Mouse (Mus musculus): Measurements from ENCODE around the gene Tomm70a. TPM values are rescaled to one million over a fixed set of nuclear protein-coding genes. Genes with fewer than 3 reads are reported as not detected.

Gene Tomm70a
- polyA plus RNA-seq, 1 experiment from 2014 or later = 31.0 TPM

DNA sequence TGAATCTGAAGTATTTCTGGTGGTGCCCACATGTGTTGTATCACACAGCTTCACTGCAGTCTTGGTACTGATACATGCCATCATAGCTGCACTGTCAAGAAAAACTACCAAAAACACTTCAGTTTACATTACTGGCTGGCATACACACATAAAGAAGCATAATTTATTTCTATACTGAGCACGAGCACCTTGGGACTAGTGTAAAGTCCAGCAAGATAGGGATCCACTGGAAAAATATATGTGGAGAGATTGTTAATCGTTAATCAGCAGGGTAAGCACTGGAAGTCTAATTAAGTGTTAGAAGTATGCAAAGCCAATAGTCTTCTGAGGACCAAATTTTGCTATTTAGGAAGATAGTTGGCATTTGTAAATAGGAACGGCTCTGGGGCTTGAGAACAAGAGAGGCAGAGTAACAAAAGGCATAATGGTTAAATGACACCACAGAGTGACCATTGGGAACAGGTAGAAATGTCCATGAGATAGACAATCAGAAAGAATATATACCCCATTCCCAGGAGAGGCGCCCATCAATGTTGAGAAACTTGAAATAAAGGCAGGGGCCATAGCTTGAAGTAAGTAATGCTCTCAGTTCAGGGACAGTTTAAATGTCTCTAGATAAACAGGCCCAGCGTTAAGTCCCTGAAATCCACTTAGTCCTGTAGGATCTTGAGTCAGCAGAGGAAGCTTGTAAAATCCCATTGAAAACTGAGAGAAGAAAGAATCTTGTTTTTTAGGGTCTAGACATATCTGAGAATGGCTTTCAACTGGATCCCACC, 15.1 kb upstream of the Tomm70a start:
- no peaks in the 10 kb centered on the region for H3K9me3 ChIP-seq (ENCODE audit: control insufficient read depth, low read length)
- H3K36me3 ChIP-seq (ENCODE audit: control insufficient read depth, insufficient read depth, low read length) = no peaks in the 10 kb centered on the region
- H3K4me1 ChIP-seq (replicated peaks; ENCODE audit: control insufficient read depth, insufficient read depth, low read length) = no peaks in the 10 kb centered on the region
- H3K27ac ChIP-seq (ENCODE audit: low read length) = no peak overlapping the region
- H3K9ac ChIP-seq (ENCODE audit: low read length) = no peak overlapping the region
- ATAC-seq (ENCODE audit: low read depth) = no peak
- H3K4me2 ChIP-seq (ENCODE audit: low read depth, low read length) = no peak overlapping the region
- H3K4me3 ChIP-seq (ENCODE audit: low read length) = no peak overlapping the region
- no peaks in the 10 kb centered on the region for H3K27me3 ChIP-seq (ENCODE audit: control insufficient read depth, insufficient read depth, low read depth, low read length)
- WGBS = 61% methylated on average over 5 of the region's 5 CpGs

DNA sequence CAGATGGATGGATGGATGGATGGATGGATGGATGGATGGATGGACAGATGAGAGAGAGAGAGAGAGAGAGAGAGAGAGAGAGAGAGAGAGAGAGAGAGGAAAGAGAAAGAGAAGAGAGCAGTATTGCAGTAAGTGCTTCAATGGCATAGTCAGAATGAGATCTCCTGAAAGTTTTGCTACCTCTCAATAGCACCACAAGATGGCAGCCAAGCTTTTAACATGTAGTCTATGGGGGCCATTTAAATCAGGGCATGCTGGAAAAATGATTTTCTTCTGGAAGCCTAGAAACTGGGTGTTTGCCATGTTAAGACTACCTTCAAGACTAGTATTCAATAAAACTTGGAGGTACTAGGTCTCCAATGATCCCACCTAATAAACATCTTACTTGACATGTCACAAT, 5.4 kb upstream of the Tomm70a start:
- Histone ChIP-seq H3K27me3 (ENCODE audit: control insufficient read depth, insufficient read depth, low read depth, low read length) (no peaks in the 10 kb centered on the region), H3K9ac (ENCODE audit: low read length) (no peak overlapping the region), H3K27ac (ENCODE audit: low read length) (no peak overlapping the region), H3K4me3 (ENCODE audit: low read length) (no peak overlapping the region), H3K36me3 (ENCODE audit: control insufficient read depth, insufficient read depth, low read length) (no peaks in the 10 kb centered on the region), H3K9me3 (ENCODE audit: control insufficient read depth, low read length) (no peaks in the 10 kb centered on the region), H3K4me1 (replicated peaks; ENCODE audit: control insufficient read depth, insufficient read depth, low read length) (0 out of 2 replicates have a peak, but pooled peaks cover 4% of the 10 kb centered on the region), H3K4me2 (ENCODE audit: low read depth, low read length) (no peak overlapping the region)
- ATAC-seq (ENCODE audit: low read depth) = no peak

DNA sequence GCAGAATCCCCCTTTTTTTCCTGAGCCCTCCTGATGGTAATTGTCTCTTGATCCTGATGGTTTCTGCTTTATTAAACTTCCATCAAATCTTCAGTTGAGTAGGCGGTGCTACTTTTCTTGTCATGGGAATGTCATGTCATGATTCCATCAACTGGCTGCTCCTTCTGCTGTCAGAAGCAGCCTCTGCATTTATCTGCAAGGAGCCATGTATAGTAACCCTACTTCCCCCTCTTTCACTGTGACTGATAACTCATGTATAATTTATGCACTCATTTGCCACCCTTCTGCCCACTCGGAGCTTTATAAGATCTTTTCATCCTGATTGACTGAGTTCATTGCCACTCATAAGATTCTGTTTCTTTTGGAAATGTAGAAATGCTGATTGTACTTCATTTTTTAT, 3.9 kb upstream of the Tomm70a start:
- no peak overlapping the region for H3K4me2 ChIP-seq (ENCODE audit: low read depth, low read length)
- no peak overlapping the region for H3K9ac ChIP-seq (ENCODE audit: low read length)
- no peak overlapping the region for H3K4me3 ChIP-seq (ENCODE audit: low read length)
- no peak overlapping the region for H3K27ac ChIP-seq (ENCODE audit: low read length)
- no peak for ATAC-seq (ENCODE audit: low read depth)
- WGBS = 87% methylated on average over 2 of the region's 2 CpGs
- H3K36me3 ChIP-seq (ENCODE audit: control insufficient read depth, insufficient read depth, low read length) = no peaks in the 10 kb centered on the region
- no peaks in the 10 kb centered on the region for H3K27me3 ChIP-seq (ENCODE audit: control insufficient read depth, insufficient read depth, low read depth, low read length)
- peaks cover 5% of the 10 kb centered on the region for H3K4me1 ChIP-seq (replicated peaks; ENCODE audit: control insufficient read depth, insufficient read depth, low read length)
- no peaks in the 10 kb centered on the region for H3K9me3 ChIP-seq (ENCODE audit: control insufficient read depth, low read length)

DNA sequence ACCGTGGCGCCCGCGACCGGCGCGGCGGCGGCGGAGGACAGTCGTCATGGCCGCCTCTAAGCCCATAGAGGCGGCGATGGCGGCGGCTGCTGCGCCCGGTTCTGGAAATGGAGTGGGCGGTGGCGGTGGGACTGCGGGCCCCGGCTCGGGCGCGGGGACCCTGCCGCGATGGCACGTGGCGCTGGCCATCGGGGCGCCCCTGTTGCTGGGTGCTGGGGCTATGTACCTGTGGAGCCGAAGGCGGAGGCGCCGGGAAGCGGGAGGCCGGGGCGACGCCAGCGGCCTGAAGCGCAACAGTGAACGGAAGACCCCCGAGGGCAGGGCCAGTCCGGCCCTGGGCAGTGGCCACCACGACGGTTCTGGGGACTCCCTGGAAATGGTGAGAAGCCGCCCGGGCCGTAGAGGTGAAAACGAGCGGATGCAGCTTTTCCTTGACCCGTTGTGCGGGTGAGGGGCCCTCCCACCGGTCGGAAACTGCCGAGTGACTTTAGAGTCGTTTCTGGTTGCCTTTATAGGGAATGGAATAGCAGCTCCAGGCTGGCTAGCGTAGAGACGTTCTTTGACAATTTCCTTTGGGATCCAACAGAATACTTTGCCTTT, 413 bp downstream of the Tomm70a start:
- peak; percentile 39 for ATAC-seq (ENCODE audit: low read depth)
- H3K4me1 ChIP-seq (replicated peaks; ENCODE audit: control insufficient read depth, insufficient read depth, low read length) = peaks cover 18% of the 10 kb centered on the region
- no peaks in the 10 kb centered on the region for H3K36me3 ChIP-seq (ENCODE audit: control insufficient read depth, insufficient read depth, low read length)
- H3K9ac ChIP-seq (ENCODE audit: low read length) = peak overlapping the region; percentile 99
- under 1% methylated on average over 47 of the region's 59 CpGs for WGBS
- H3K27ac ChIP-seq (ENCODE audit: low read length) = peak overlapping the region; percentile 97
- peak overlapping the region; percentile 94 for H3K4me3 ChIP-seq (ENCODE audit: low read length)
- H3K4me2 ChIP-seq (ENCODE audit: low read depth, low read length) = peak overlapping the region; percentile 76
- H3K9me3 ChIP-seq (ENCODE audit: control insufficient read depth, low read length) = no peaks in the 10 kb centered on the region
- no peaks in the 10 kb centered on the region for H3K27me3 ChIP-seq (ENCODE audit: control insufficient read depth, insufficient read depth, low read depth, low read length)

DNA sequence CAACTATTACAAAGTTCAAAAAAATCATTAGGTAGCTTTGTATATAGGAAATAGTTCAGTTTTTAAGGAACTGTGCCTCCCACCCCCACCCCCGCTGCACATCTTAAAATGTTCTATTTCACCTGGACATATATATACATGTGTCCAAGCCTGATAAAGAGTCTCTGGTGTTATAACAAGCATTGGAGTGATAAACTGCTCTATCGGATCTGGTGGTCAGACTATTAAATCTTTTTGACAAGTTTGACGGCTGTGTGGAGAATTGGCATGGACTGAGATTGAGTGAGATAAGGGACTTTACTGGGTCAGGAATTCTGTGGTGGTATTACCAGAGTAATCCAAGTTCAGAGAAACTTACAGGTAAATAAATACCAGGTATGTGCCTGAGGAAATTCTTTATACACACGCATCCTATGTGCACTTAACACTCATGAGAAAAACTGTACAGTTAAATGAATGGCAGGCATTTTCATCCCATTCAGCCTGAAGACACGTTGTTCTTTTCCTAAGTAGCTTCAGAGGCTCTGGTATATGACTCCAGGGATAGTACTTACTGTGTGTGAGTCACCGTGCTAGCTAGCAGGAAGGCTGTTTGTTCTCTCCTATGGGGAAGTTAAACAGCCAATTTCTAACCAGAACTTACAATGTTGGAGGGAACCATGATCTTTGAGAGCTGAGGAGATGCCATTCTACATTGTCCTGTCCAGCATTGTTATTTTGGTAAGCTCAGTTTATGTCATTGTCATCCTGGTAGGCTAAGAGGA, 1.4 kb downstream of the Tomm70a start:
- 31% methylated on average over 6 of the region's 6 CpGs for WGBS
- no peaks in the 10 kb centered on the region for H3K36me3 ChIP-seq (ENCODE audit: control insufficient read depth, insufficient read depth, low read length)
- H3K27me3 ChIP-seq (ENCODE audit: control insufficient read depth, insufficient read depth, low read depth, low read length) = no peaks in the 10 kb centered on the region
- H3K9ac ChIP-seq (ENCODE audit: low read length) = peak overlapping the region; percentile 99
- H3K27ac ChIP-seq (ENCODE audit: low read length) = no peak overlapping the region
- no peaks in the 10 kb centered on the region for H3K9me3 ChIP-seq (ENCODE audit: control insufficient read depth, low read length)
- no peak for ATAC-seq (ENCODE audit: low read depth)
- peak overlapping the region; percentile 76 for H3K4me2 ChIP-seq (ENCODE audit: low read depth, low read length)
- H3K4me1 ChIP-seq (replicated peaks; ENCODE audit: control insufficient read depth, insufficient read depth, low read length) = peaks cover 21% of the 10 kb centered on the region
- peak overlapping the region; percentile 94 for H3K4me3 ChIP-seq (ENCODE audit: low read length)

DNA sequence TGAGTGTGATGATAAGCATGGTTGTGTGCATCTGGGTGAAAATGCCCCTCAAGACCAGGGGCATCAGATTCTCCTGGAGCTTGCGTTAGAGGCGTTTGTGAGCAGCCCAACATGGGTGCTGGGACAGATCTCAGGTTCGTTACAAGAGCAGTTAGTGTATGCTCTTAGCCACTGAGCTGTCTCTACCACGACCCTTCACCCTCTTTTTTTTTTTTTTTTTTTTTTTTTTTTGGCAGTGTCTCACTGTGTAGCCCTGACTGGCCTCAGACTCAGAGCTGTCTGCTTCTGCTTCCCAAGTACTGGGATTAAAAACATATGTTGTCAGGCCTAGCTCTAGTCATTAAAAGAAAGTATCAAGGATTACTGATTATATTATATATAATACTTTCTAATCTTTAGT, 4.8 kb downstream of the Tomm70a start:
- Histone ChIP-seq H3K9ac (ENCODE audit: low read length) (no peak overlapping the region), H3K9me3 (ENCODE audit: control insufficient read depth, low read length) (no peaks in the 10 kb centered on the region), H3K27me3 (ENCODE audit: control insufficient read depth, insufficient read depth, low read depth, low read length) (no peaks in the 10 kb centered on the region), H3K27ac (ENCODE audit: low read length) (no peak overlapping the region), H3K4me2 (ENCODE audit: low read depth, low read length) (no peak overlapping the region), H3K4me1 (replicated peaks; ENCODE audit: control insufficient read depth, insufficient read depth, low read length) (peaks cover 17% of the 10 kb centered on the region), H3K36me3 (ENCODE audit: control insufficient read depth, insufficient read depth, low read length) (no peaks in the 10 kb centered on the region), H3K4me3 (ENCODE audit: low read length) (no peak overlapping the region)
- ATAC-seq (ENCODE audit: low read depth) = no peak
- WGBS = 56% methylated on average over 4 of the region's 4 CpGs

DNA sequence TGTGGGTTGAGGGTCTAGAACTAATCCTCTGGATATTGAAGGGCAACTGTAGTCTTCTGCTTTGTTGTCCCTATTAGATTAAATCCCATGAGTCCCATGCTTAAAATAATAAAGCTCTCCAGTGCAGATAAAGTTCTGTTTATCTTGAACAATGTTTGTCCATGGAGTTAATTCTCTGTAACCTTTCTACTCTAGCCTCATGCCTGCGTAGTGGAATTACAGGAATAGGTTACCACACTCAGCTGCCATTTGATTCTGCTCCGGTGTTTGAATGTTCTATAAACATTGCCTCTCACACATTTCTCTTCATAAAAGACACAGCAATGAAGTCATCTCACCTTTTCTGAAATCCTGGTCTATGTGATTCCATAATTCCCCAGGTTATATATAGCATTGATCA, 6.3 kb downstream of the Tomm70a start:
- H3K4me3 ChIP-seq (ENCODE audit: low read length) = no peak overlapping the region
- H3K27me3 ChIP-seq (ENCODE audit: control insufficient read depth, insufficient read depth, low read depth, low read length) = no peaks in the 10 kb centered on the region
- H3K9me3 ChIP-seq (ENCODE audit: control insufficient read depth, low read length) = no peaks in the 10 kb centered on the region
- H3K4me2 ChIP-seq (ENCODE audit: low read depth, low read length) = no peak overlapping the region
- no peaks in the 10 kb centered on the region for H3K36me3 ChIP-seq (ENCODE audit: control insufficient read depth, insufficient read depth, low read length)
- no peak overlapping the region for H3K27ac ChIP-seq (ENCODE audit: low read length)
- ATAC-seq (ENCODE audit: low read depth) = no peak
- peaks cover 14% of the 10 kb centered on the region for H3K4me1 ChIP-seq (replicated peaks; ENCODE audit: control insufficient read depth, insufficient read depth, low read length)
- 63% methylated on average over 2 of the region's 2 CpGs for WGBS
- H3K9ac ChIP-seq (ENCODE audit: low read length) = no peak overlapping the region

DNA sequence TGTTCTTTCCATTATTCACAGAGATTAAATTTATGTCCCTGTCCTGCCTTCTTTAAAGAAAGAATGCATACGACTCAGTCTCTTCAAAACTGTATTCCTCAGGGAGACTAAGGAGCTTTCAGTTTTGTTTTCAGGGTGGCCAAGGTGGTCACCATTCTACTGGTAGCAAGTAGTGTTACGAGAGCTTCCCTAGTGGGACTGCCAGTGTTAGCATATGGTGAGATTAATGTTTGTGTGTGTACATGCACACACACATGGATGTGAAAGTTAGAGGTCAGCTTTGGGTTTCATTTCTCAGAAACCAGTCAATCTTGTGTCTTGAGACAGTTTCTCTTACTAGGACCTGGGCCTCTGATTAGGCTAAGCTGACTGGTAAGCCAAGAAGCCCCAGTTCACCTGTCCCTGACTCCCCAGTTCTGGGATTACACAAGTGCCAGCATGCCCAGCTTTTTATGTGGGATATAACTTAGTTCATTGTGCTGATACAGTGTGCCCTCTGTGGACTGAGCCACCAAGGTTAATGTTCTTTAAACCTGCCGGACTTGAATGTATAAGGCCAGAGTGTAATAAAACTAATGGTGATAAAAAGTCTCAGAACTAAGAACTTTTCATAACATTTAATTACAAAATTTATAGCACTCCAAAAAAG, 9.4 kb downstream of the Tomm70a start:
- no peak for ATAC-seq (ENCODE audit: low read depth)
- no peaks in the 10 kb centered on the region for H3K27me3 ChIP-seq (ENCODE audit: control insufficient read depth, insufficient read depth, low read depth, low read length)
- H3K9me3 ChIP-seq (ENCODE audit: control insufficient read depth, low read length) = no peaks in the 10 kb centered on the region
- 0 out of 2 replicates have a peak, but pooled peaks cover 4% of the 10 kb centered on the region for H3K4me1 ChIP-seq (replicated peaks; ENCODE audit: control insufficient read depth, insufficient read depth, low read length)
- no peak overlapping the region for H3K4me3 ChIP-seq (ENCODE audit: low read length)
- H3K9ac ChIP-seq (ENCODE audit: low read length) = no peak overlapping the region
- no peak overlapping the region for H3K27ac ChIP-seq (ENCODE audit: low read length)
- WGBS = 83% methylated on average over 3 of the region's 3 CpGs
- no peak overlapping the region for H3K4me2 ChIP-seq (ENCODE audit: low read depth, low read length)
- peaks cover 6% of the 10 kb centered on the region; the same call in 1 of the 2 replicates for H3K36me3 ChIP-seq (ENCODE audit: control insufficient read depth, insufficient read depth, low read length)

DNA sequence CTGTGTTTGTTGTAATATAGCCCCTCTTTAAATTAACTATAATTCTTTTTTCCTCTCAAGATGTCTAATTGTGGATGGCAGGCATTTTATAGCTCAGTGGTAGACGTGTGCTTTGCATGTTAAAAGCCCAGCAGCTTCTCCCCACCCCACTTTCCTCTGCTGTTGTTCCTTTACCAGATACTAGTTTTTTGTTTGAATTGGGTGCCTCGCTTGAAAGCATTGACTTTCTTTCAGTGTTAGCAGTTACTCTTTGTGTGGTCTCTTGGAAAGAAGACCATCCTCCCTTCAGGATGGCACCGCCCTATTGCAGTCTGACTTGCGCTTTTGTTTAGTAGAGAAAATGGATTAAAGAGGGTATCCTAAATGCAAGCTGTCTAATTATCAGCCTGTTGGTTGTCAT, 10.0 kb downstream of the Tomm70a start:
- Histone ChIP-seq H3K9me3 (ENCODE audit: control insufficient read depth, low read length) (no peaks in the 10 kb centered on the region), H3K36me3 (ENCODE audit: control insufficient read depth, insufficient read depth, low read length) (peaks cover 6% of the 10 kb centered on the region; the same call in 1 of the 2 replicates), H3K4me1 (replicated peaks; ENCODE audit: control insufficient read depth, insufficient read depth, low read length) (0 out of 2 replicates have a peak, but pooled peaks cover 4% of the 10 kb centered on the region), H3K27me3 (ENCODE audit: control insufficient read depth, insufficient read depth, low read depth, low read length) (no peaks in the 10 kb centered on the region), H3K9ac (ENCODE audit: low read length) (no peak overlapping the region), H3K27ac (ENCODE audit: low read length) (no peak overlapping the region), H3K4me2 (ENCODE audit: low read depth, low read length) (no peak overlapping the region), H3K4me3 (ENCODE audit: low read length) (no peak overlapping the region)
- 88% methylated on average over 4 of the region's 4 CpGs for whole genome bisulfite sequencing
- ATAC-seq (ENCODE audit: low read depth) = no peak

All from lung, embryonic 16.5 days (tissue).